Mouse (Mus musculus) cerebellum, adult 2 months (tissue): ENCODE measurements at regions not wholly inside any gene's neighbourhood (a gene's known extent, or its start where the extent isn't known, plus 50 kb on each side); places are given as distances from the start of the nearest gene placed in this dataset.

Experiments used
- DNase-seq, 2 experiments: peaks; one replicate each; pipeline ENCODE4 v3.0.0; 2021
- H3K27ac ChIP-seq: fragments of 200-500 bp; 2 replicates; pipeline ENCODE4 v1.5.1; 2012; ENCODE audit warnings: low read length, control low read depth, inconsistent platforms; ENCODE audit not compliant: insufficient read depth
- H3K27me3 ChIP-seq: fragments of 200-500 bp; 2 replicates; pipeline ENCODE4 v1.6.1; 2012; ENCODE audit warnings: inconsistent platforms, mild to moderate bottlenecking, low read length, moderate library complexity; ENCODE audit not compliant: control insufficient read depth, insufficient read depth
- H3K4me1 ChIP-seq: fragments of 200-500 bp; 2 replicates; pipeline ENCODE4 v1.6.1; 2011; ENCODE audit warnings: low read length; ENCODE audit not compliant: control insufficient read depth, insufficient read depth
- H3K4me3 ChIP-seq: fragments of 200-500 bp; replicated peaks from 2 replicates; pipeline ENCODE3; 2011; ENCODE audit warnings: mild to moderate bottlenecking, low read depth, low read length, control low read depth; ENCODE audit not compliant: insufficient read depth
- CTCF ChIP-seq: fragments of 200-500 bp; IDR thresholded peaks from 2 replicates; pipeline ENCODE4 v1.5.1; 2011; ENCODE audit warnings: low read depth, mild to moderate bottlenecking, control low read depth, low read length, moderate library complexity, borderline replicate concordance; ENCODE audit not compliant: insufficient read depth
- POLR2A ChIP-seq: fragments of 200-500 bp; IDR thresholded peaks from 2 replicates; pipeline ENCODE4 v1.6.1; 2011; ENCODE audit warnings: low read length, control low read depth, borderline replicate concordance; ENCODE audit not compliant: insufficient read depth
- WGBS: fragments of 180-500 bp; shearing (Covaris S2); methylation state at CpG from one replicate; pipeline ENCODE4 v1.1.7; 2018; 5-methylcytosine and 5-hydroxymethylcytosine counted together

- H3K4me1 ChIP-seq: no peaks in the 10 kb centered on the region
- no peak overlapping the region for H3K4me3 ChIP-seq
- H3K27ac ChIP-seq: no peak overlapping the region
- WGBS: 95% methylated on average over 4 of the region's 4 CpGs
- TF ChIP-seq POLR2A: no peak
- no peak for TF ChIP-seq CTCF
- DNase-seq: no peak
- H3K27me3 ChIP-seq: no peaks in the 10 kb centered on the region; the same call in 1 of the 2 replicates
These were observed 244.7 kb upstream of the Msx2 start for GRCm38 (mm10) chr13:53717582-53717981.

DNA sequence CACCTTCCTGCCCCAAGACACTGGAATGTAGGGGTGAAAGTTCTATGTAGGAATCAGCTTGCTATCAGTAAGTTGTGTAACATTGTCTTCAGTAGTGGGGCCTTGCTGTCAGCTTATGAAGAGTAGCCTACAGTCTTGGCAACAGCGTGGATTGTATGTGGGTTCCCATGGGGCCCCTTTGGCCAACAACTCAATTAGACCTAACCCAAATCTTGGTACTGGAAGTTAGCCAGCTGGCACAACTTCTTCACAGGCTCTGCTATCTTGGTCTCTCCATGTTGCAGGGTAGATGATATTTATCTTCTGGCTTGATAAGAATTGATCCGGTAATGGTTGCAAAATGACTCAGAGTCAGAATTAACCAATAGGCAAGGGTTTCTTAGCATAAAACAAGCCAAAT, 244.2 kb upstream of the Msx2 start:
- Histone ChIP-seq H3K4me3 (no peak overlapping the region), H3K27ac (no peak overlapping the region), H3K27me3 (no peaks in the 10 kb centered on the region; the same call in 1 of the 2 replicates), H3K4me1 (no peaks in the 10 kb centered on the region)
- WGBS: 24% methylated on average over 2 of the region's 2 CpGs
- DNase-seq: no peak
- no peak for TF ChIP-seq CTCF
- TF ChIP-seq POLR2A: no peak

- Histone ChIP-seq H3K4me1 (no peaks in the 10 kb centered on the region), H3K27me3 (no peaks in the 10 kb centered on the region), H3K4me3 (no peak overlapping the region), H3K27ac (no peak overlapping the region)
- DNase-seq: no peak
- 25% methylated on average over 10 of the region's 10 CpGs for WGBS
- TF ChIP-seq POLR2A (no peak), CTCF (no peak)
These were observed 236.2 kb upstream of the Msx2 start for GRCm38 (mm10) chr13:53709062-53709461.

DNA sequence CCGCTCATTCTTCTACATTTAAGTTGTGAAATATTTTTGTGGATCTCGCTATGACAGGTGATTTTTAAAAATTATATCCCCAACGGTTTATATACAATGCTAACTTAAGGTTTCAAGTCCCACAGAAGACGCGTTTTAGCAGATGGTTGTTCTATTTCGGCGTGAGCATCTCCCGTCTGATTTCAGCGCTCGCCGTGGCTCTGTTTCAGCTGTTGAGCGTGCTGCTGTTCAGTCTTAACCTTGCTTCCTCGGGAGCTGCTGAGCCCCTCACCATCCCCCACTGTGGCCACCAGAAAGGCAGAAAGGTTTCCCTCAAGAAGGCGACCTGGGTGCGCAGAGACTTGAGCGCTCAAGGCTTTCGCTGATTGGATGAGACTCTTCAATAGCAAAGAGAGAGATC, 234.7 kb upstream of the Msx2 start:
- Histone ChIP-seq H3K27me3 (no peaks in the 10 kb centered on the region), H3K4me1 (no peaks in the 10 kb centered on the region), H3K27ac (no peak overlapping the region), H3K4me3 (no peak overlapping the region)
- no peak for DNase-seq
- 84% methylated on average over 17 of the region's 17 CpGs for WGBS
- no peak for TF ChIP-seq POLR2A
- no peak for TF ChIP-seq CTCF

DNA sequence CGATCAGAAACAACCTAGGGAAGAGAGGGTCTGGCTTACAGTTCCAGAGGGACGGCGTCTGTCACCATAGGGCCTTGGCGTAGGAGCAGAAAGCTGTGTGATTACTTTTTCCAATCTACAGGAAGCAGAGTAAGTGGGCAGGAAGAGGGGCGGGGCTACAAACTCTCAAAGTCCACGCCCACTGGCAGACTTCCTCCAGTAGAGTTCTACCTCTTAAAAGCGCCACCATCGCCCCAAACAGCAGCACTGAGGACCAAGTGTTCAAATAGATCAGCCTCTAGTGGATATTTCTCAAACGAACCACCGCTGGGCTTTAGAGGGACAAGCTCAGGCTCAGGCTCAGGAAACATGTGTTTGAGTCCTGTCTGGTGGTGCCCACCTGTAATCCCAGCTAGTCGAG, 231.2 kb upstream of the Msx2 start:
- WGBS: 90% methylated on average over 11 of the region's 11 CpGs
- TF ChIP-seq CTCF (no peak), POLR2A (no peak)
- no peak overlapping the region for H3K27ac ChIP-seq
- DNase-seq: no peak
- H3K4me1 ChIP-seq: no peaks in the 10 kb centered on the region
- H3K27me3 ChIP-seq: no peaks in the 10 kb centered on the region
- no peak overlapping the region for H3K4me3 ChIP-seq

GRCm38 (mm10) chr13:53700236-53700635, 227.4 kb upstream of the Msx2 start:
- H3K4me3 ChIP-seq: no peak overlapping the region
- TF ChIP-seq CTCF (no peak), POLR2A (no peak)
- 33% methylated on average over 3 of the region's 3 CpGs for WGBS

DNA sequence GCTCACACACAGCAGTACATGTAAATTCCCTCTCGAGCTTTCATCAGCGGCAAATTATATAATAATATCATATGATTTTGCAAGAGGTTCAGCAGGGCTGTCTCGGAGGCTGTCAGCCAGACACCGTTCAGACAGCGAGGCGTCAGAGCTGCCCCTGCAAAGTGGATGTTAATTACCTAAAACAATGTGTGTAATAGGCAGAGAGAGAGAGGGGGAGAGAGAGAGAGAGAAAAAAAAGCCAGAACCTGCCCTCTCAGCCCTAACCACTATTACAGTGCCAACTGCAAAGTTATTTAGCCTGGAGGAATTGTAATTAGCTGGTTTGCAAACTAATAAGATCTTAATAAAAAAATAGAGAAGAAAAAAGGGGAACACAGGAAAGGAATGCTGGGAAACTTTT, 225.1 kb upstream of the Msx2 start:
- Histone ChIP-seq H3K27me3 (no peaks in the 10 kb centered on the region), H3K27ac (no peak overlapping the region)
- no peak for DNase-seq

More at GRCm38 (mm10) chr13:53700236-53700635, 227.4 kb upstream of the Msx2 start:
- no peak overlapping the region for H3K27ac ChIP-seq
- DNase-seq: no peak
- no peaks in the 10 kb centered on the region for H3K4me1 ChIP-seq
- no peaks in the 10 kb centered on the region for H3K27me3 ChIP-seq

DNA sequence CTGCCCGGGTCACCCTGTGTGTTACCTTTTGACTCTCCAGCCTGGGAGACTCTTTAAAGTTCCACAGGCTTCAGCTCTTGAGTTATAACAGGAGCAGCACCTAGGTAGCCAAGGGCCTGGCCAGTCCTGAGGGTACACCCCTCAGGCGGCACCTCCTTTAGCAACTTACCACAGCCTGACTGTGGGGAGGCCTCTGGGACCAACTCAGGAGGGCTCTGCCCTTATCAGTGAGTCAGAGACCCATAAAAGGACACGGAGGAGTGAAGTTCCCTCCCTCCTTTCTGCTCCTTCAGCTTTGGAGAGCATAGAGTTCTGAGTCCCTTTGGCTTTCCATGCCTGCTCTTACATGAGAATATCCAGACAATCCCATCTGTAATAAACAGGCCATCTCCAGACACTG, 222.5 kb upstream of the Msx2 start:
- Histone ChIP-seq H3K27me3 (no peaks in the 10 kb centered on the region), H3K4me1 (no peaks in the 10 kb centered on the region), H3K27ac (no peak overlapping the region), H3K4me3 (no peak overlapping the region)
- no peak for TF ChIP-seq CTCF
- no peak for TF ChIP-seq POLR2A
- DNase-seq: no peak
- 62% methylated on average over 3 of the region's 3 CpGs for WGBS

More for the DNA sequence above, 225.1 kb upstream of the Msx2 start:
- Histone ChIP-seq H3K4me3 (no peak overlapping the region), H3K4me1 (no peaks in the 10 kb centered on the region)
- WGBS: 47% methylated on average over 6 of the region's 6 CpGs
- TF ChIP-seq POLR2A (no peak), CTCF (no peak)
